Mouse (Mus musculus) frontal cortex, postnatal 25 days (tissue): ENCODE results near the gene Cebpa.

ENCODE experiments used
- DNase-seq, 2 experiments: peaks; one replicate each; pipeline ENCODE4 v3.0.0; 2022; ENCODE audit warnings: low spot score in 2 of 2

Cebpa gene

GRCm38 (mm10) chr7:35120146-35120691, 1.1 kb downstream of the Cebpa start:
- DNase-seq: no peak

GRCm38 (mm10) chr7:35121150-35121549, 2.1 kb downstream of the Cebpa start:
- DNase-seq: no peak

- DNase-seq: no peak
These were observed 3.6 kb downstream of the Cebpa start for GRCm38 (mm10) chr7:35122401-35123320.

- no peak for DNase-seq
These were observed 4.4 kb downstream of the Cebpa start for GRCm38 (mm10) chr7:35123431-35123953.

GRCm38 (mm10) chr7:35124216-35124615, 5.1 kb downstream of the Cebpa start:
- no peak for DNase-seq

- DNase-seq: no peak
These were observed 5.7 kb downstream of the Cebpa start for GRCm38 (mm10) chr7:35124745-35125144.

- DNase-seq: no peak
These were observed 6.9 kb downstream of the Cebpa start for GRCm38 (mm10) chr7:35125971-35126370.

- DNase-seq: no peak
These were observed 7.9 kb downstream of the Cebpa start for GRCm38 (mm10) chr7:35127001-35127400.

- no peak for DNase-seq
These were observed 8.6 kb downstream of the Cebpa start for GRCm38 (mm10) chr7:35127721-35128120.

GRCm38 (mm10) chr7:35128677-35129567, 9.8 kb downstream of the Cebpa start:
- DNase-seq: no peak

- DNase-seq: no peak
These were observed 11.1 kb downstream of the Cebpa start for GRCm38 (mm10) chr7:35130059-35130738.

- DNase-seq: no peak
These were observed 11.8 kb downstream of the Cebpa start for GRCm38 (mm10) chr7:35130888-35131287.

- no peak for DNase-seq
These were observed 12.5 kb downstream of the Cebpa start for GRCm38 (mm10) chr7:35131601-35132000.

GRCm38 (mm10) chr7:35134621-35135020, 15.5 kb downstream of the Cebpa start:
- no peak for DNase-seq

- DNase-seq: no peak
These were observed 18.4 kb downstream of the Cebpa start for GRCm38 (mm10) chr7:35137524-35137923.

- no peak for DNase-seq
These were observed 19.4 kb downstream of the Cebpa start for GRCm38 (mm10) chr7:35138481-35138880.

- no peak for DNase-seq
These were observed 20.8 kb downstream of the Cebpa start for GRCm38 (mm10) chr7:35139880-35140279.

- no peak for DNase-seq
These were observed 22.4 kb downstream of the Cebpa start for GRCm38 (mm10) chr7:35141519-35141918.

GRCm38 (mm10) chr7:35142522-35142921, 23.4 kb downstream of the Cebpa start:
- no peak for DNase-seq

GRCm38 (mm10) chr7:35143864-35144618, 24.9 kb downstream of the Cebpa start:
- DNase-seq: no peak

GRCm38 (mm10) chr7:35145068-35145467, 26.0 kb downstream of the Cebpa start:
- no peak for DNase-seq
